Mouse (Mus musculus): ENCODE measurements around the gene C130074G19Rik. TPM values are rescaled to one million over a fixed set of nuclear protein-coding genes. Genes with fewer than 3 reads are reported as not detected.

Gene C130074G19Rik
- 16.2 and 45.1 TPM in 2 replicates for polyA plus RNA-seq (2012; rRNA removed)

DNA sequence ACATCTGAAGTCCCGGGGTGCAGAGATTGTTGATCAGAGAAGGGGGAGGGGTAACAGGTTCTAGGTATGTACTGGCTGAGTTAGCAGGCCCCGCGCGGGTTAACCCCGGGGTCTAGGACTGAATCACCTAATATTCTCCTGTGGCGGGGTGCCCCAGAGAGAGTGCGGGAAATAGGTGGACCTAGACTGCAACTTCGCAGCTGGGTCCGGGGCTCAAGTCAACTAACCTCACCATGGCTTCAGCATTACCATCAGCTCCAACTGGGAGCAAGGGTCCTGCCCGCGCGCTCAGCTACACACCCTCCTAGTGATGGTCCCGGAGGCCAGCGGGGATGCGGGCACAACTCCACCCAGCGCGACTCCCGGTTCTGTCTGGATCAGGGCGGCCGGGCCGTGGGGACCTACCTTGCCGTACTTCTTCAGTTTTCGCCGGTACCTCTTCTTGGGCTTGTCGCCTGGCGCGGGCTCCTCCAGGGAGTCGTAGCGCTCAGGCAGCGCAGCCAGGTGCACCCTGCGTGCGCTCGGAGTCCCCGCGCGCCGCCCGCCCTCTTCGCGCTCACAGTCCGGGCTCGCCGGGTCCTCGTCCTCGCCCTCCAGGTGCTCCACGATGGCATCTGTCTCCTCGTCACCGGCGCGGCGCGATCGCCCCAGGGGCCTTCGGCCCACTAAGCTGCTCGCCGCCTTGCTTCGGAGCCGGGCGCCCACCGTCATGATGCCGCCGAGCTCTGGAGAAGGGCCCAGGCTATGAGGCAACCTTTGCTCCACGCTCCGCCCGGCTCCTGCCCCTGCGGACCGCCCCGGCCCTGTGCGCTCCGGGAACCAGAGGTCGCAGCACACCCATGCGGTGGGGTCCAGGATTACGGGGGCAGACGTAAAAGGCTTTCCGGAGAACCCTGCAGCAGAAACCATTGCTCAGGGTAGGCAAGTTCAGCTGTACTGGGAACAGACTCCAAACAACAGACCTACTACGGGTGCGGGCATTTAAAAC lies at the start of gene C130074G19Rik:
Gene C130074G19Rik (minus strand): TSS at position 938 of the 988 bp plus-strand sequence.
- no peaks in the 10 kb centered on the region for H3K27me3 ChIP-seq (ENCODE audit: control insufficient read depth, insufficient read depth, low read length)
- TF ChIP-seq CTCF (IDR thresholded peaks at IDR 0.05; ENCODE audit: extremely low read depth, insufficient read length, insufficient replicate concordance, low read depth, low read length): peak; percentile 60; the same call in 1 of the 2 replicates
- TF ChIP-seq POLR2A (IDR thresholded peaks at IDR 0.05; ENCODE audit: low read depth, low read length): peak; percentile 33; the same call in 1 of the 2 replicates
- H3K36me3 ChIP-seq (ENCODE audit: control insufficient read depth, insufficient read depth, low read length): 0 out of 2 replicates have a peak, but pooled peaks cover 3% of the 10 kb centered on the region
- H3K4me3 ChIP-seq (ENCODE audit: low read depth, low read length): peak within 1 kb of the TSS; percentile 88
- peaks cover 17% of the 10 kb centered on the region for H3K4me1 ChIP-seq (ENCODE audit: control insufficient read depth, insufficient read depth, insufficient read length, low read length)
- peak within 1 kb of the TSS; percentile 70 for H3K27ac ChIP-seq (ENCODE audit: insufficient read depth, low read depth, low read length)
- WGBS: 1% methylated on average over 77 of the region's 77 CpGs

DNA sequence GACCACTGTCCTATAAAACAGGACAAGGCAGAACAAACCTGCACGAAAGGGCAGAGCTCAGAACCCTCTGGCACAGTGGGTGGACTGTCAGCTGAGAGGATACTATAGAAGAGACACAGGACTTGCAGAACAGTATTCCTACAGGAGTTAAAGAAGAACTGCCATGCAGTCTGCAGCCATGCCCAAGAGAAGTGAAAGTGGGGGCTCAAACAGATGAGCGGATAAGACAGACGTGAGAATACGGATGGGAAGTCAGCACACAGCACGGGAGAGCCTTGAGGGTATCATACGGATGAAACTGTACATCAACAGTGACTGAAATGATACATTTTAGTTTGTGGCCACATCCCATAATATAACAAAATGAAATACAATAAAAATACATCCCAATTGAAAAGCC lies 48.1 kb upstream of the C130074G19Rik start:
- no peak overlapping the region for H3K4me3 ChIP-seq (ENCODE audit: low read depth, low read length)
- H3K36me3 ChIP-seq (ENCODE audit: control insufficient read depth, insufficient read depth, low read length): no peaks in the 10 kb centered on the region
- H3K4me1 ChIP-seq (ENCODE audit: control insufficient read depth, insufficient read depth, insufficient read length, low read length): no peaks in the 10 kb centered on the region; the same call in 1 of the 2 replicates
- H3K27ac ChIP-seq (ENCODE audit: insufficient read depth, low read depth, low read length): no peak overlapping the region
- WGBS: 90% methylated on average over 6 of the region's 6 CpGs
- H3K27me3 ChIP-seq (ENCODE audit: control insufficient read depth, insufficient read depth, low read length): no peaks in the 10 kb centered on the region
- TF ChIP-seq POLR2A (IDR thresholded peaks at IDR 0.05; ENCODE audit: low read depth, low read length): no peak
- TF ChIP-seq CTCF (IDR thresholded peaks at IDR 0.05; ENCODE audit: extremely low read depth, insufficient read length, insufficient replicate concordance, low read depth, low read length): no peak

DNA sequence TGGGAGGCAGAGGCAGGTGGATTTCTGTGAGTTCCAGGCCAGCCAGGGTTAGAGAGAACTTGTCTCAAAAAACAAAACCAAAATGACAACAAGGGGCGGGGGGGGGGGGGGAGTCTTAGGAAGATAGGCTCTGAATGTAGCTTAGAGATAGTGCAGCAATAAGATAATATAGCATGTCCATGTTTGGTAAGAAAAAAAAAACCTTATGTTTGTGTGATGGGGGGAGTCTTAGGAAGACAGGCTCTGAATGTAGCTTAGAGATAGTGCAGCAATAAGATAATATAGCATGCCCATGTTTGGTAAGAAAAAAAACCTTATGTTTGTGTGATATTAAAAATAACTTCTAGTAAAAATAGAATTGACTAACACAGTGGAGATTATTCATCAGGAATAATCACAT lies 45.4 kb upstream of the C130074G19Rik start:
- no peaks in the 10 kb centered on the region for H3K36me3 ChIP-seq (ENCODE audit: control insufficient read depth, insufficient read depth, low read length)
- no peaks in the 10 kb centered on the region for H3K27me3 ChIP-seq (ENCODE audit: control insufficient read depth, insufficient read depth, low read length)
- 77% methylated on average over 1 of the region's 1 CpGs for WGBS
- no peak overlapping the region for H3K4me3 ChIP-seq (ENCODE audit: low read depth, low read length)
- H3K4me1 ChIP-seq (ENCODE audit: control insufficient read depth, insufficient read depth, insufficient read length, low read length): no peaks in the 10 kb centered on the region
- H3K27ac ChIP-seq (ENCODE audit: insufficient read depth, low read depth, low read length): no peak overlapping the region
- TF ChIP-seq POLR2A (IDR thresholded peaks at IDR 0.05; ENCODE audit: low read depth, low read length) (no peak), CTCF (IDR thresholded peaks at IDR 0.05; ENCODE audit: extremely low read depth, insufficient read length, insufficient replicate concordance, low read depth, low read length) (no peak)

DNA sequence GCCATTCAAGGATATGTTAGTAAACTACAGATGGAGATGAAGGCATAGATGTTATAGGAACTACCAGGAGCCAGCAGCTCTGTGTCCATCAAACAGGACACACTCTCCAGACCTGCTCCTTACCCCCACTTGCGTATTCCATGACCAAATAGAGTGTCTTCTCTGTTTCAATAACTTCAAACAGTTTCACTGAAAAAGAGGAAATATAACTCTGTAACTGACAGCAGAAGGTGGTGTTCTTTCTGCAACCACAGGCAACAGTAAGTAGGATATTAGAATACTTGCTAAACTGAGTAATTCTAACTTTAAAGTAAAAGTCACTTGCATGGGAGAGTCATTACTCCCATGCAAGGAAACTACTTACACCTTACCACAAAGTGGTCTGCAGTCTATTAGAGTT lies 44.9 kb upstream of the C130074G19Rik start:
- Histone ChIP-seq H3K36me3 (ENCODE audit: control insufficient read depth, insufficient read depth, low read length) (no peaks in the 10 kb centered on the region), H3K4me1 (ENCODE audit: control insufficient read depth, insufficient read depth, insufficient read length, low read length) (no peaks in the 10 kb centered on the region), H3K27ac (ENCODE audit: insufficient read depth, low read depth, low read length) (no peak overlapping the region), H3K27me3 (ENCODE audit: control insufficient read depth, insufficient read depth, low read length) (no peaks in the 10 kb centered on the region), H3K4me3 (ENCODE audit: low read depth, low read length) (no peak overlapping the region)
- TF ChIP-seq CTCF (IDR thresholded peaks at IDR 0.05; ENCODE audit: extremely low read depth, insufficient read length, insufficient replicate concordance, low read depth, low read length) (no peak), POLR2A (IDR thresholded peaks at IDR 0.05; ENCODE audit: low read depth, low read length) (no peak)
- 80% methylated on average over 1 of the region's 1 CpGs for WGBS

DNA sequence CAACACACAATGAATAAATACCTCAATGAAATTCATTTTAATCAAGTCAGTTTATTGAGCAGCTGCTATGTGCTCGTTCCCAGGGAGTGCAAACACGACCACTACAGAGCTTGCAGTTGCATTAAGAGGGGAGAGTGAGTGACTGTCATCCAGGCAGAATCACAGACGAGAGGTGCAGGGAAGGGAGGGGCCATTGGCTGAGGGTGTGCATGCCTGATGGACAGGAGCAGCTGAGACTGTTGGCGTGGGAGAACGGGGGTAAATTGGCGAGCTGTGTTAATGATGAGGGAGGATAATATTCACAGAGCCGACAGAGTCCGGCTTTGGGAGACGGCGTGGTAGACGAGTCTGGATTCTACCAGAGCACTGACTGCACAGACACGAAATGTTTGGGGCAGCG lies 39.8 kb upstream of the C130074G19Rik start:
- no peak overlapping the region for H3K27ac ChIP-seq (ENCODE audit: insufficient read depth, low read depth, low read length)
- WGBS: 88% methylated on average over 13 of the region's 13 CpGs
- TF ChIP-seq POLR2A (IDR thresholded peaks at IDR 0.05; ENCODE audit: low read depth, low read length) (no peak), CTCF (IDR thresholded peaks at IDR 0.05; ENCODE audit: extremely low read depth, insufficient read length, insufficient replicate concordance, low read depth, low read length) (no peak)

DNA sequence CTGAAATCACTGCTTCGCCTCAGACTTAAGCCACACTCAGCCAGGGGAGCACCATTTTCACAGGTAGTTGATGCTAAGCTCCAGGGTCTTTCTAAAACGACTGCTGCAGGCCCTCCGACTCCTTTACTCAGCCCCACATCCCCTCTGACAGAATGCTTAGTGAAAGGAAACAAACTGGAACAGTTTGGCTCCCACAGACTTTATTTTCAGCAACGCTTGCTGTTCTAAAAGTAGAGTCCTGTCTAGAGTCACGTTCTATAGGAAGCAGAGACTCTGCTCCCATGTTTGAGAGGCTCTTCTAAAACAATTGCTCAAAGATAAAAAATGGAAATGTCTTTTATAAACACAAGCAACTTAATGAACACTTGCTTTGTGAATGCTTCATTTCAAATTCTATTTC lies 37.0 kb upstream of the C130074G19Rik start:
- 82% methylated on average over 5 of the region's 5 CpGs for WGBS
- Histone ChIP-seq H3K4me1 (ENCODE audit: control insufficient read depth, insufficient read depth, insufficient read length, low read length) (no peaks in the 10 kb centered on the region), H3K4me3 (ENCODE audit: low read depth, low read length) (no peak overlapping the region), H3K27me3 (ENCODE audit: control insufficient read depth, insufficient read depth, low read length) (no peaks in the 10 kb centered on the region), H3K36me3 (ENCODE audit: control insufficient read depth, insufficient read depth, low read length) (no peaks in the 10 kb centered on the region), H3K27ac (ENCODE audit: insufficient read depth, low read depth, low read length) (no peak overlapping the region)
- no peak for TF ChIP-seq CTCF (IDR thresholded peaks at IDR 0.05; ENCODE audit: extremely low read depth, insufficient read length, insufficient replicate concordance, low read depth, low read length)
- no peak for TF ChIP-seq POLR2A (IDR thresholded peaks at IDR 0.05; ENCODE audit: low read depth, low read length)

More for the DNA sequence above, 39.8 kb upstream of the C130074G19Rik start:
- Histone ChIP-seq H3K36me3 (ENCODE audit: control insufficient read depth, insufficient read depth, low read length) (no peaks in the 10 kb centered on the region), H3K4me1 (ENCODE audit: control insufficient read depth, insufficient read depth, insufficient read length, low read length) (no peaks in the 10 kb centered on the region), H3K4me3 (ENCODE audit: low read depth, low read length) (no peak overlapping the region), H3K27me3 (ENCODE audit: control insufficient read depth, insufficient read depth, low read length) (no peaks in the 10 kb centered on the region)

DNA sequence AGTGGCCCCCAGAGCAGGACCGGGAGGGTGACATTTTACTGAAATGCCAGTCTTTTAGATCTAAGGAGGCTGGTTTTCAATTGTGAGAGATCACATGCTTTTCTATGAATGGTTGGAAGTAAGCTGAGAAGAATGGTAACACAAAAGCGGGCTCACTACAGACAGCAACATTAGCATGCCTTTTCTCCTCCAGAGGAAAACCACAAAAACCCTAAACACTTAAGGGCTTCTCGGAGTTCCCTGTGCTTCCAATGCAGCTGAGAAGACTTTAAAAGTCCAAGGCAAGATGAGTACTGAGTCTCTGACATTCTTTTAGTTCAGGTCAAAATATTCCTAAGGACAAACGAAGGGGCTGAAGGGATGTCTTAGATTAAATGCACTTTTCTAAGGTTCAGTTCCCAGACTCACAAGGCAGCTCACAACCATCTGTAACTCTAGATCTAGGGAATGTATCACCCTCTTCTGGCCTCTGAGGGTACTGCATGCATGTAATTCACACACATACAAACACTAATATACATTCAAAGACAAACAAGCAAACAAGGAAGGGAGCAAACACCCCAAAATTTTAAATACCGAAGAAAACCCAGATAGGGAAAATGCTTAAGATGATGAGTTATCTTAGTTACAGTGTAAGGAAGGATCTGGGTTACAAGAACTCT lies 35.3 kb upstream of the C130074G19Rik start:
- TF ChIP-seq CTCF (IDR thresholded peaks at IDR 0.05; ENCODE audit: extremely low read depth, insufficient read length, insufficient replicate concordance, low read depth, low read length) (no peak), POLR2A (IDR thresholded peaks at IDR 0.05; ENCODE audit: low read depth, low read length) (no peak)
- H3K4me3 ChIP-seq (ENCODE audit: low read depth, low read length): no peak overlapping the region
- H3K27ac ChIP-seq (ENCODE audit: insufficient read depth, low read depth, low read length): no peak overlapping the region
- no peaks in the 10 kb centered on the region for H3K27me3 ChIP-seq (ENCODE audit: control insufficient read depth, insufficient read depth, low read length)
- no peaks in the 10 kb centered on the region for H3K36me3 ChIP-seq (ENCODE audit: control insufficient read depth, insufficient read depth, low read length)
- H3K4me1 ChIP-seq (ENCODE audit: control insufficient read depth, insufficient read depth, insufficient read length, low read length): no peaks in the 10 kb centered on the region
- 87% methylated on average over 5 of the region's 5 CpGs for WGBS
